Mouse (Mus musculus) lung, adult 2 months (tissue): ENCODE measurements around the gene Ppp1r35.

ENCODE experiments used
- CTCF ChIP-seq: fragments of 200-500 bp; IDR thresholded peaks from 2 replicates; pipeline ENCODE4 v1.5.1; 2011; ENCODE audit warnings: mild to moderate bottlenecking, low read length, control low read depth; ENCODE audit not compliant: insufficient read depth
- POLR2A ChIP-seq: fragments of 200-500 bp; IDR thresholded peaks from 2 replicates; pipeline ENCODE4 v1.6.1; 2011; ENCODE audit warnings: low read depth, mild to moderate bottlenecking, control low read depth, low read length, borderline replicate concordance; ENCODE audit errors: extremely low read depth

- TF ChIP-seq CTCF (no peak), POLR2A (no peak)
Measured at GRCm38 (mm10) chr5:137817466-137818222, 39.0 kb downstream of the Ppp1r35 start.
